Mouse (Mus musculus) MN1 (cell line): ENCODE data around the gene Rtkn2.

ENCODE experiments used
- DNase-seq: peaks from one replicate; pipeline ENCODE4 v3.0.0-alpha.2; 2016; ENCODE audit warnings: low spot score

The Rtkn2 gene

DNA sequence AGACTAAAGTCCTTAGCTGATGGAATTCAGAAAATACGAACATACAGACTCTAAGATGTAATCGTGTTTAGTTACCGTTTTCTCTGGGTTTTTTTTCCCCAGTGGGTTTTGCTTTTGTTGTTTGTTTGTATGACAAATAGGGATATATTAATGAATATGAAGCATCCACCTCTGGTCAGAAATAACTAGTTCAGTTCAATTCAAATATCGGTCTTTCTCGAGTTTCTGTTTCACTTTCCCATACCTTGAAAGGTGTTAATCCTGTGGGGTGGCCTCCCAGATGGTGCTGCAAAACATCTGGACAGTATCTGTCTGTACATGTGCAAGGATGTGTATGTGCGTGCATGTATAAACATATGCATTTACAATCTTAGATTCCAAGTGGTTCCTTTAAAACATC lies 61.0 kb downstream of the Rtkn2 start:
- DNase-seq: no peak

DNA sequence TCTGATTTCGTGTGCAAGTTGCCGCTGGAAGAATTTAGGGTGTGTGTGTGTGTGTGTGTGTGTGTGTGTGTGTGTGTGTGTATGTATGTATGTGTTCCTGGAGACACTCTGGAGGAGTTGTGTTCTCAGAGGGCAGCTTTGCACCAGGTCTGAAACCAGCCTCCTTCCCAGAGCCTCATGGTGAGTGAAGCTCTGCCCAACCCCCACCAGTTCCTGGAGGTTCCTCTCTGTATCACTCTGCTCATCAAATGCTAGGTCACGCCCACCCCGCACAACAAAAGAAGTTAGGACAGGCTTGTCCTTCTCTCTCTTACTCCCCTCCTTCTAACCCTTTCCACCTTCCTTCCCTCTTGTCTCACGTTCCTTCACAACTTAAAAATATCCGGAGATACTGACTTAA lies 64.6 kb downstream of the Rtkn2 start:
- DNase-seq: no peak

DNA sequence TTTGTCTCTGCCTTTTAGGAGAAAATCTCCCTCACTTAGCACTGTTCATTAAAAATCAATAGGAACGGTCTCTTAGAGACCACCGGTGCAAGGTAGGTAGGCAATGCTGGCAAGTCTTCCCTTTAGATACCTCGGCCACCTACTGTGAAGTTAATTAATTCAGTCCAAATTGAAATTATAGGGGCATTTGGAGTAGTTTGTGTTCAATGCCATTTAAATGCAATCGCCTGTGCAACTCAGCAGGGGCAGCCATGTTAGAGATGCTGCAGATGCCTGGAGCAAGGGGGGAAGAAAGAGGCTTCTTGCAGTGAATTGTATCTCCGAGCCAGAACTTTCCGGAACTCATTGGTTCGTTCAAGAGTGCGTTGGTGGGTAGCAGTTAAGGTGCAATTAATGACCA lies 65.5 kb downstream of the Rtkn2 start:
- no peak for DNase-seq

DNA sequence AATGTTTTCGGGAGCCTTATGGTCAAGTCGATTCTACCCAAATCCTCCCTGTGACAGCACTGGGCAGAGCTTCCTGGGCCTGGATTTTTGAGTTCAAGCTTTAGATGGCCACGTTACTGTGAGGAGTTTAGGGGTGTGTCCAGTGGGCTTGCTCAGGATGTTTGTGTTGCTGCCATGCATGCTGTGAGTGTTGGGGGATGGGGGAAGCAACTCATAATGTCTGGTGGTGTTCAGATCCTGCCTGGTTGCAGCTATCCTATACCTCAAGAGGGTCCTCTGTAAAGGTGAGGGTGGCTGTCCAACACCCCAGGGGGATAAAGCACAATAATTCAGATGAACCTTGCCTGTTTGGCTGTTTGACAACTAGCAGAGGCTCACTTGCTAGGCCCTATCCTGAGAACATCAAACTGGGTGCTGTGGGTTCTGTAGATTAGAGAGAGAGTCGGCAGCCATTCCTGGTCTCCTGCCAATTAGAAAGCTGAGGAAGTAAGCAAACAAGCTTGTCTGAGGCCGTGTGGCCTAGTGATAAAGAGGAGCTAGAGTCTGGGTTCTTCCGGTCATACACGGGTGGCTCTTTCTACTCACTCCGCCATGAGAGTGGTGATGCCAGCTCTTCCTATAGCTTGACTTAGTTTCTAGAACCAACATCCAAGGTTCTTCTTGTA lies 69.4 kb downstream of the Rtkn2 start:
- DNase-seq: no peak

DNA sequence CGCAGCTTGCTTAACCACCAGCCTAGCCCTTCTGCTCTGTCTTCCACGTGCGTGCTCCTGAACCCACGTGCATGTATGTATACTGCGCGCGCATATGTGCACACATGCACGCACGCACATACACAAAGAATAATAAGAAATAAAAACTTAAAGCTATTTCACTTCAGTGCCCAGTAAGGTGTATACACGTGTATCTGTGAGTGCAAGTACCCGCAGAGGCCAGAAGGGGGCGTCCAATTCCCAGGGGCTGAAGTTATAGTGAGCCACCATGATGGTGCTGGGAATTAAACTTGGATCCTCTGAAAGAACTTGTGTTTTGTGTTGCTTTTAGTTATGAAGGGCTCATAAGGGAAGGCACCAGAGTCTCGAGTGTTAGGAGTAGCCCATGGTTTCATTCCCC lies 71.5 kb downstream of the Rtkn2 start:
- no peak for DNase-seq

DNA sequence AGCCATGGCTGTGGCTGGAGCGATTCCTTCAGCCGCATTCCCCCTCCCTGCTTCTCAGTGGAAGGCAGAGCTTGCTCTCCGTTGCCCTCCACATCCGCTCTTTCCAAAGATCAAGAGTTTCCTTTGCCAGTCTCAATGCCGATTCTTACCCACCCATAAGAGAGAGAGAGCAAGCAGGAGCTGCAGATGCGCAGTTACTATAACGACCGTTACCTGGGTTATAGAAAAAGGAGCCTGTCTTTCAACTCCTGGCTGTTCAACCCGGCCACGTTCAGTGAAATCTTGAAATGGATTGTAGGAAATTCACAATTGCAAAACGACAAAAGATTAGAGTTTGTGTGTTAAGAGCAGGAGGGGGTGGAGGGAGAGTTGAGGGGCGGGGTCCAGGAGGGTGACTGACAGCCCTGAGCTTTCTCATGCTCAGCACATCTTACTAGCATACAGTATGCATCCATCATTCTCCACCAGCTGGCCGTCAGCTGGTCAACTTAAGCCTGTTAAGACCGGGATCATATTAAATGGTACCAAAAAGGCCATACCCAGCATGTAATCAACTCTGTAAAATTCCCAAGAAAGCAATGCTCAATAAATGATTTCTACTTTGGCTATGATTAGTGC lies 72.1 kb downstream of the Rtkn2 start:
- DNase-seq: no peak

DNA sequence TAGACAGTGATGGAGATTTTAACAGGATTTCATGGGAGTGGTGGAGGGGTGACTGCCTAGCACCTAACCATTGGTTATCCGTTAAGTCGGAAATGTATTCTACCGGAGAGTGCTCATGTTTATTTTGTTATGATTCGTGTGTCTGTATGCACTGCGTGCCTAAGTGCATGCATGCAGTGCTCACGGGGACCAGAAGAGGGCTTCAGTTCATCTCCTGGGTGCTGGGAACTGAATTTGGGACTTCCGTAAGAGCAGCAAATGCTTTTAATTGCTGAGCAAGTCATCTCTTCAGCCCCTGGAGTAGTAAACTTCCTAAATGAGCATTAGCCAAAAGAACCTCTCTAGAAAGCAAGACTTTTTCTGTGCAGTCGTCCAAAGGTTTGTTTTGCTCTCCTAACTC lies 72.9 kb downstream of the Rtkn2 start:
- DNase-seq: no peak

DNA sequence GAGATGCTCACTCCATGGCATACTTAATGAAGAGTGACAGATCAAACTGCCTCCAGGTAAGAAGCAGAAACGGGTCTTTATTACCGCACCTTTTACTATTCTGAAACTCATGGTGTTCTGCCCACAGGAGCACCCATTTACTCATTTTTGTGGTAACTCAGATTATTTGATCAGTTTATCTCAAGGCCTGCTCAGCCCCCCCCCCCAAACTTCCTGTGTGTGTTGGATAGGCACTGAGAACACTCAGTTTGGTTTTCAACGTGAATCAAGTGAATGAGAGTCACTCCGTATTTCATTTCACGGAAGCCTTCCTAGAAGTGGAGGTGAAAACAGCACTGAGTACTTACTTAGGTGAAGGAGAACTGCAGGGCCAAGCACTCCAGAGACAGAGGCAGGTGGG lies 74.8 kb downstream of the Rtkn2 start:
- no peak for DNase-seq

DNA sequence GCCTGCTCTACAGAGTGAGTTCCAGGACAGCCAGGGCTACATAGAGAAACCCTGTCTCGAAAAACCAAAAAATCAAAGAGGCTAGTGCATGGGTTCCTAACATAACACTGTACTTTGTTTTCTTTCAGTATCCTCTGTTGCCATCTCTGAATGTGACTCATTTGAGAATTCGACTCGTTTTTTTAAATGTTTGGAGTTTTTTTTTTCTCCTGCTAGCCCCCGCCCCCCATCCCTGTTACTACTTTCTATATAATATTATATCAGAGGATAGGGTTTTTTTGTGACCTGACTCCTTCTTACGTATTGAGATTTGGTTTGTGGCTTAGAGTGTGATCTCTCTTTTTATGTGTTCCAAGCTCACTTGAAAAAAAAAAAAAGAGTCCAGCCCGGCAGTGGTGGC lies 75.3 kb downstream of the Rtkn2 start:
- no peak for DNase-seq

DNA sequence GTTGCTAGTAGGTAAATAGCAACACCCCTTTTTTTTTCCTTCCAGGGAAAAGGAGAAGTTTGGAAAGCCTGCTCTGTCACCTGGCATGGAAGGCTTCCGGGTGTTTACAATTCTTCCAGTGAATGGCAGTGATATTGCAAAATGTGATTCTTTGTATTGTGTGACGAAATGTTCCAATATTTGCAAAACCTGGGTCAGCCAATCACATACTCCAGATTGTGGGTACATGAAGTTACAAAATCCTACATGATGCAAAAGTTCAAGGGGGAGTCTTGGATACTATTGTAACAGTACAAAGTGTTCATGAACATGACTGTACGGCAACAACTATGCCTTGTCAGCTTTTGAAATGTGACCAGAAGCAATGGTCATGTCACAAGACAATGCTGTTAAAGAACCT lies 78.5 kb downstream of the Rtkn2 start:
- no peak for DNase-seq

DNA sequence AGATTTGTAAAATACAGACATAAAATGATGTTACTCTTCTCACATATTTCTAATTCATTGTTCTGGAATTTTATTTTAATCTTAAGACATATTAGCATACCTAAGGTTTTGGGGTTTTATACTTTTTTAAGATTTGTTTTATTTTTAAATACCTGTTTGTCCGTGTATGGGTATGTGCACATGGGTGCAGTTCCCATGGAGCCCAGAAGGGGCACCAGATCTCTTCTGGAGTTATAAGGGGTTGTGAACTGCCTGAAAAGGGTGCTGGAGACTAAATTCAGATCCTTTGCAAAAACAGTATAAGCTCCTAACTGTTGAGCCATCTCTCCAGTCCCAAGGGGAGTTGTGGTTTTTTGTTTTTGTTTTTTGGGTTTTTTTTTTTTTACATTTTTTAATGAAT lies 79.0 kb downstream of the Rtkn2 start:
- DNase-seq: no peak

DNA sequence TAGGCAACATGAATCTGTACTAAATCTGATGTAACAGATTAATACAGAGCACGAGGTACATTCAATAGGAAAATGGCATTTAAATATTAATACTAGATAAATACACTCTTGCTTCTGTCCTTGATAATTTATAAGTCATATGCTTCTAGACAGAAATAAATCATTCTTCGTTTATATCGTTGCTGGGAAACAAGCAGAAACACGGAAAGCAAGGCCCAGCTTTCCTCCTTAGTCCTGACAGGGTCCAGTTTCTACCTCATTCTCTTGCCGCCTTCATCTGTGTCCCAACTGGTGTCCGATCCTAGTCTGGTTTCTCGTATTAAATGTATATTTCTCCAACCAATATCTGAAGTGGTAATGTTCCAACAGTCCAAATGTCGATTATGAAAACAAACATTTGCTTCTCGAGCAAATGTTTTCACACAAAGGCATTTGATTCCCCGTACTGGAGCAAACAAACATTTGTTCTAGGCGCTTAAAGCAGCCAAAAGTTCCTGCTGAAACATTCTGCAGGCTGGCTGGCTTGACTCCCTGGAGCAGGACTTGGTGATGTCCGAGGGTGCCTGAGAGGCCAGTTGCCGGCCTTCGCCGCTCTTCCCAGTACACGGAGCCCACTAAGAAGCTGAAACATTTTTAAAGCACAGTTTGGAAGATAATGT lies 81.3 kb downstream of the Rtkn2 start:
- no peak for DNase-seq

DNA sequence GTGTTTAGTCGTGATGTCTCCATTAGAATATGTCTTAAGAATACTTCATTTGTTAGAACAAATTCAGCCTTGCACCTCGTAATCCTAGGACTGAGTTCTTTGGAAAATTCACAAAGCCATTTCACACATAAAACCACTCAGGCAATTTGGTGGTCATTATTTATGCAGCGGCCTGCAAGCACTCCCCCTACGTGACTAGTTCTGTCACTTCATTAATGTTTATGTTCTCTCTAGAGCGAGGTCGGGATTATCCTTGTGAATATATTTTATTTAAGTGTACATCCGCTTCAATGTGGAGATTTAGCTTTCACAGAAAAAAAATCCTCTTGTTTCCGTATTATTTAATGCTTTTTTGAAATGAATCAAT lies 81.9 kb downstream of the Rtkn2 start:
- DNase-seq: no peak

DNA sequence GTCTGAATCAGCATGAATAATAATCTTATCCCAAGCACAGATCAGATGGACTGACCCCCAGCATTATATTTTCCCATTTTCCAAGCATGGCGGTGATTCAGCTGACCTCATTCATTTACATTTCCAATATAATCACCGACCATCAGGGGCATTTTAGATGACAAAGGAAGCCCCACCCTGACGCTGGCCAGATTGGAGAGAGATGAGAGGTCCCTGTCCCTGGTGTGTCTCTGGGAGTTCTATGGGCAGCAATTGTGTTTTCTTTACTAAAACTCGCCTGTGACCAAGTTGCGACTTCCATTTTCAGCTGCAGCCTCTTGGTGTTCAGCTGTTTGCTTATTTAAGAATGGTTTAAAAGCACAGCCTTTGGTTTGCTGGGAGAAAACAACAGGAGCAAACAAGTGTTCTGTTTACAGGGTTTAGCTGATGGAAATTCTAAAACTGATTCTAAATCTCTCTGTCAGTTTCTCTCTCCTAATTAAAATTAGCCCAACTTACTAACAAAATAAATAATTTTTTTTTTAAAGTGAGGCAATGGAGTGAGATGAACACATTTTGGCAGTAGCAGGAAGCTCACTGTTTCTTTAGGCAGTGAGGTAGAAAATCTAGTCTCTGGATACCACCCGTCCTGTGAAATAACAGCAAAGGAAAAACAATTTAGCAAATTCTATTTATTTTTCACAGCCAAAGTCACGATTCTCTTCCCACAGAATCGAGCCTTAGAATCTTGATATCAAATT lies 84.6 kb downstream of the Rtkn2 start:
- DNase-seq: no peak

DNA sequence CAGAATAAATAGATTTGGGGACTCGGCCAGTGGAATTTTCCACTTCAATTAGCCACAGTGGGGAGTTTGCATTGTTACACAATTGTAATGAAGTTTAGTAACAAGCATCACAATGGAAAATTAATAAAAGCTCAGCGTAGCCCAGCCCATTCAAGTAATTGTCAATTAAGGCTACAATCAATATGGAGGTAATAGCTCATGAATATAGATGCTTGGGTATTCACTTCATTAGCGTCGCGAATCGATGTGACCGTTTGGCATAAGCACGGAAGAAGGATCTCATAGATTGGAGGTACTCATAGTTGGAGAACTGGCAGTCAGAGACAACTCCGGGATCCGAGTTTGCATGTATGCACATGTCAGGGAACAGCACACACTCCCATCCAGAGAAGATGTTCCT lies 85.2 kb downstream of the Rtkn2 start:
- no peak for DNase-seq

DNA sequence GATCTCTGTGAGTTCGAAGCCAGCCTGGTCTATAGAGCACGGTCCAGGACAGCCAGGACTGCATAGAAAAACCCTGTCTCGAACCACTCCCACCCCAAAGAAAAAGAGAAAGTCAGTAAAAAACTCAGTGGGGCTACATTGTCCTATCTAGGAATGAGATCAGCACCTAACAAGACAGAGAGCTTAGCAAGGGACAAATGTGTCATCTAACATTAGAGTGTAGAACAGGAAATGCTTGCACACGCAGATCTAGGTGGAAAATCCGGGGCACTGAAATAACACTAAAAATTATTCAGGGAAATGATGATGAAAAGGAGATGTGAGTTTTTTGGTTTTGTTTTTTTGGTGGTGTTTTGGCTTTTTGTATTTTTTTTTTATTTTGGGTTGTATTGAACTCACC lies 86.8 kb downstream of the Rtkn2 start:
- DNase-seq: no peak

DNA sequence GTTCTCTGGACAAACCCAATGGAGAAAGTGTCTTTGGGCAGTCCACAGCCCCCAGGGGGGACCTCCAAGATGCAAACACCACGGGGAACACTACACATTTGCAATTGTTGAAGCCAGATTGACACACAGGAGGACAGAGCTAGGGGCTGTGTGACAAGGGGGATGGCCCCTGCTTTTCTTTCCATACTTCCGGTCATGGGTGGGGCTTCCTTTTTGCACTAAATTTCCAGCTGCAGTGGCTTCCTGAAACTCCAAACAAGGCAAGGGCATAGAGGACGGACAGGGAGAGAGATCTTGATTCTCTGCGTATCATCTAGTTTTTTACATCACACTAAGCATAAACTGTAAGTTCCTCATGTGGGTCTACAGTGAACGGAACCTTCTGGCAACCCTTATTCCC lies 88.6 kb downstream of the Rtkn2 start:
- DNase-seq: no peak

DNA sequence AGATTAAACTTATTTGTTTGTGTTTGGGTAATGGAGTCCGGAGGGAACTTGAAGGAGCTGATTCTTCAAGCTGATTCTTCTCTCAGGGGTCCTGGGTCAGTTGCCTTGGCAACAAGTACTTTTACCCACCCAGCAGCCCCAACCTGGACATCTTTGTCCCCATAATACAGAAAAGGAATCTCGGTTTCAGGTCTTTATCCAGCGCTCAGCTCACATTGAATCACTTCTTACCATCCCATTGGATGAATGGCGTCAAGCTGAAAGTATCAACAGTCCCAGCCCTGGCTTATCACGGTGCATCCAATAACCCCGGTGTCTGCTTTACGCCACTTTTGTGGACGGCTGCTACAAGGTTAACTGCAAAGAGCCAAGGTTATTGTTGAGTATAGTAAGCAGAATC lies 89.1 kb downstream of the Rtkn2 start:
- no peak for DNase-seq

DNA sequence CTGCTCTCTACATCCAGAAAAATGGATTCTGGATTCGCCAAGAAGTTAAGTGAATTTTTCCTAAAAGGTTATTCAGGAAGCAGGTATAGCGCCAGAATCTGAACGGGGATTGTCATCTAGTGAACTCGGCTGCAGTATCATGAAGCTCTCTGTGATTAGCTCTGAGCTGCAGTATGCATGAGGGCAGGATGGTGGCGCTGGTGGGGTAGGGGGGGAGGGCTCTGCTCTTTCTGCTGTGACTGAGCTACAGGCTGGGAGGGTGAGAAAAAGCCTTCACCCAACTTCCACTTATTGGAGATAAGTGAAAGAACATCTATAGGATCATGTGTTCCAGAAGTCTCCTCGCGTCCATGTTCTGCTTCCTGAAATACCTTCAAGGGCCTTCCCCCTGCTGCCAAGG lies 91.7 kb downstream of the Rtkn2 start:
- DNase-seq: no peak

DNA sequence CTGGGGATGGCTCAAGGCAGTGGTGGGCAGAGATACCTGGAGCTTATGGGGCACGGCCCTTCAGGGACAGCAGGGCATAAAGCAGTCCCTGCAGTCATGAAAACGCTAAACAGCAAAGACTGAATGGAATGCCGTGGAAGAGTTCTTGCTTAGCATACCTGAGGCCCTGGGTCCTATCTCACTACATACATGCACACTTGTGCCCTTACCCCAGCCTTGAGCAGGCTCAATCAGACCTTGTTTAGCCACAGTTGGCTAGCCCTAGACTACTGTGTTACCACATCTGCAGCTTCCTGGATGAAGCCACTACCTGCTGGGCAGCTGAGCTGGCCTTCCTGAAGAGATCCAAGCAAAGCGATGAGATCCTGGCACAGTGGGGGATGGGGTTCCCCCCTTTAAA lies 93.3 kb downstream of the Rtkn2 start:
- DNase-seq: no peak

DNA sequence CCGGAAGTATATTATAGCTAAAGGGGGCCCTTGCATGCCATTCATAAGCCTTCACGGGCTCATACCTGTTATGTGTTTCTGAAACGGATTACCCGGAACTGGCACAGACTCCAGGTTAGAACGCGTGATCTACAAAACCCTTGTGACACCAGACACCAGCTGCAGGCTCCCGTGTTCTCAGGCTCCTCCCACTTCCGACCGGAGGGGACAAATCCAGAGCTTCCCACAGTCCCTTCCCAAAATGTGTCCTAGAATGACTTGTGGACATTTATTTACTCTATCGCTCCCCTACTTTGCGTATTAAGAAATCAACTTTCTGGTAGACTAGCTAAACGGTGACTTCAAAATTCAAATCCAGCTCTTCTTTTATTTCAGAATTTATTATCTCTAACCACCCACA lies 94.9 kb downstream of the Rtkn2 start:
- no peak for DNase-seq

DNA sequence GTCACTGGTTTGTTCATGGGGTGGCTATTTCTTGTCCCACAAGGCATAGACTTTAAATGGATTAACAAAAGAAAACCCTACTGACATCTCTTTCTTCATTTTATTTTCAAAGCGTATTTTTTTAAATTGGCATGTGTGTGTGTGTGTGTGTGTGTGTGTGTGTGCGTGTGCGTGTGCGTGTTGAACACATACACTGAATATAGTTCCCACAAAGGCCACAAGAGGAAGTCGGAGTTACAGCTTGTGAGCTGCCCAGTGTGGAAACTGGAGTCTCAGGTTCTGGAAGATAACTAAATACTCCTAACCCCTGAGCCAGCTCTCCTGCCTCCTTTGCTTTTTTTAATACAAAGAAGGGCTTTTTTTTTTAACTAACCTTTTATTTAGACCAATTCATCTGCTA lies 95.8 kb downstream of the Rtkn2 start:
- no peak for DNase-seq

DNA sequence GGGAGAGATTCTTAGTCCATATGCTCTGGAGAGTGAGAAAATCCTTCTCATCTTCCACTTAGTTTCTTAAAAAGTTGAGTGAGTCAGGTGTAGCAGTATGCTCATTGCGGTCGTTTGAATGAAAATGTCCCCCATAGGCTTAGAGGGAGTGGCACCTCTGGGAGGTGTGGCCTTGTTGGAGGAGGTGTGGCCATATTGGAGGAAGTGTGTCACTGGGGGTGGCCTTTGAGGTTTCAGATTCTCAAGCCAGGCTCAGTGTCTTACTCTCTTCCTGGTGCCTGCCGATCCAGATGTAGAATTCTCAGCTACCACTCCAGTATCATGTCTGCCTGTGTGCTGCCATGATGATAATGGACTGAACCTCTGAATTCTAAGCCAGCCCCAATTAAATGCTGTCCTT lies 99.3 kb downstream of the Rtkn2 start:
- no peak for DNase-seq
